In the genomic region with DNA sequence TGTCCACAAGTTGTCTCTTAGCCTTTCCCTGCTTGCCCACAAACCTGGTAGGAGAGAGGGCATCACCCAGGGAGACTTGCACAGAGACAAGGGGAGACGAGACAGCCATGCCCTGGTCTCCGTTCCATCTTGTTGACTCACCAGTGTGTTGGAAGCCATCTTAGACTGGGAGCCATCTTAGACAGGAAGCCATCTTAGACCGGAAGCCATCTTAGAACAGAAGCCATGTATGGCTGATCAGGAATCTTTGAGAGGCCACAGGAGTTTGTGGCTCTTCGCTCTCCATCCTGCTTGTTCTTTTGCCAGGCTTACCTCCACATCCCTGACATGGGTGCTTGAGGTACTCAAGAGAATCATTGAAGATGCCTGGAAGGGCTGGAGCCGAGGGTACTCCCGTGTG, we compare ENCODE assay signal across 15 mouse cellular contexts.
"Had no signal": no experiment of that assay in that cellular context is flagged by ENCODE, and none has a peak within 500 bp of the region (broad histone marks: within the 10 kb centered on the region; RNA-seq: fewer than 3 reads in every experiment).

No protein-coding gene starts in this region.

- H3K9ac ChIP-seq: neural tube, embryonic 15.5 days; stomach, embryonic 15.5 days had no signal

- H3K27ac ChIP-seq: neural tube, embryonic 15.5 days; stomach, embryonic 15.5 days; stomach, postnatal 0 days had no signal

- H3K36me3 ChIP-seq: neural tube, embryonic 15.5 days; stomach, embryonic 15.5 days had no signal

- H3K9me3 ChIP-seq: neural tube, embryonic 15.5 days; stomach, embryonic 15.5 days had no signal

- H3K27me3 ChIP-seq: neural tube, embryonic 15.5 days; stomach, embryonic 15.5 days had no signal

- H3K4me2 ChIP-seq: neural tube, embryonic 15.5 days; stomach, embryonic 15.5 days had no signal

- DNase-seq: retina, postnatal 1 day; right cerebral cortex, adult 18-20 months; right cerebral cortex, postnatal 14 days; right cerebral cortex, postnatal 25 days; right cerebral cortex, postnatal 4 days; spleen, adult 18-20 months; thymus, adult 18-20 months; thymus, adult 2 months; thymus, postnatal 14 days; thymus, postnatal 25 days; thymus, postnatal 36 days; thymus, postnatal 4 days had no signal

- H3K4me1 ChIP-seq: neural tube, embryonic 15.5 days; stomach, embryonic 15.5 days had no signal

- H3K4me3 ChIP-seq: neural tube, embryonic 15.5 days; stomach, embryonic 15.5 days had no signal
